Mouse (Mus musculus) embryonic facial prominence, embryonic 11.5 days (tissue): ENCODE results near the gene Bpifb5. TPM values are rescaled to one million over a fixed set of nuclear protein-coding genes. Genes with fewer than 3 reads are reported as not detected.

Experiments
- polyA plus RNA-seq: library from polyadenylated mRNA; unstranded; fragments of >200 nt; fragmentation: Nextera tagmentation; extraction: Ambion mirVana; gene quantifications from 2 replicates; pipeline ENCODE4 v1.2.1, GENCODE M21; 2014

The Bpifb5 gene
- polyA plus RNA-seq, 1 experiment from 2014 or later = 0.29 TPM

Other genes starting within 250 kb of the Bpifb5 start
- gene Bpifa6, start 248.8 kb upstream of the Bpifb5 start, polyA plus RNA-seq = not detected in 2 replicates
- gene Bpifa2, start 215.5 kb upstream of the Bpifb5 start, polyA plus RNA-seq = not detected in 2 replicates
- not detected in 2 replicates for gene Bpifa3, start 93.4 kb upstream of the Bpifb5 start, polyA plus RNA-seq
- not detected in 2 replicates for gene Bpifa1, start 80.9 kb upstream of the Bpifb5 start, polyA plus RNA-seq
- not detected in 2 replicates for gene Bpifa5, start 61.1 kb upstream of the Bpifb5 start, polyA plus RNA-seq
- gene Bpifb1, start 32.9 kb upstream of the Bpifb5 start, polyA plus RNA-seq = not detected in 2 replicates
- gene Bpifb9a, start 34.1 kb downstream of the Bpifb5 start, polyA plus RNA-seq = not detected in 2 replicates
- gene Bpifb9b, start 83.5 kb downstream of the Bpifb5 start, polyA plus RNA-seq = not detected in 2 replicates
- gene Cdk5rap1, start 149.3 kb downstream of the Bpifb5 start, polyA plus RNA-seq = 19.4 and 19.7 TPM in 2 replicates
- 2.1 TPM in 2 replicates for gene Snta1, start 184.4 kb downstream of the Bpifb5 start, polyA plus RNA-seq
- gene Cbfa2t2, start 212.7 kb downstream of the Bpifb5 start, polyA plus RNA-seq = 47.4 and 51.9 TPM in 2 replicates